In the genomic region with DNA sequence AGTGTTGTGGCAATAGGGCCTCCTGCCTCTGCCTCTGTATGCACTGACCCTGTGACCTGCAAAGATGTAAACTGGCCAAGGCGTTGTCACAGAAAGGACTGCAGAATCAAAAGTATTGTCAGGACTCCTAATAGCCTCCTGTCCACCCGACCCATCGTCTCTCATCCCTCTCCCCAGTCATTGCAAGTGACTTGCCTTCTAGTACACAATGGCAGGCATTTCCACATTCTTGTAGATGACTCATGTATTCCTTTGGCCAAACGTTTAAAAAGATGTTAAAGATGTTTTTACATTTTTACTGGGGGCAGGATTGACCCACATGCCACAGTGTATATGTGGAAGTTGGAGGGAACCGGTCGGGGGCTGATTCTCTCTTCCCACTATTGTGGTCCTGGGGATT, we compare ENCODE assay signal across 15 mouse cellular contexts. TPM values are rescaled to one million over a fixed set of nuclear protein-coding genes. Genes with fewer than 3 reads are reported as not detected.
DNase-seq lines count a peak whose midpoint lies in the region; ATAC-seq lines count a peak whose summit lies in the region.
"Had no signal": no experiment of that assay in that cellular context is flagged by ENCODE, and none has a peak within 500 bp of the region (broad histone marks: within the 10 kb centered on the region; RNA-seq: fewer than 3 reads in every experiment).

No protein-coding gene starts in this region.

- WGBS in heart, embryonic 15.5 days = 67% methylated on average over 6 of the region's 6 CpGs
- 82% methylated on average over 6 of the region's 6 CpGs for WGBS in midbrain, embryonic 11.5 days
- WGBS in midbrain, embryonic 13.5 days = 81% methylated on average over 6 of the region's 6 CpGs
- 79% methylated on average over 6 of the region's 6 CpGs for WGBS in liver, embryonic 13.5 days (ENCODE audit: insufficient replicate concordance)

- no peak for DNase-seq in heart, postnatal 36 days
- peak; percentile 28 for DNase-seq in midbrain, embryonic 11.5 days (ENCODE audit: low spot score, missing footprints)
- DNase-seq in Muller cell, postnatal 12 days (ENCODE audit: inconsistent ontology term) = peak; percentile 85
- no peak for DNase-seq in liver, embryonic 13.5 days
- DNase-seq in ovary, postnatal 14 days (ENCODE audit: low spot score) = no peak
- DNase-seq: adrenal gland, postnatal 25 days; gastrocnemius, postnatal 10 days; kidney, adult 18-20 months had no signal

- intact Hi-C loops in heart, postnatal 36 days (cut with DNase I) = no loop called here

- 0 out of 2 replicates have a peak overlapping the region, but pooled peaks have one; percentile 20 for H3K4me2 ChIP-seq in heart, embryonic 15.5 days
- H3K4me2 ChIP-seq in midbrain, embryonic 11.5 days = 0 out of 2 replicates have a peak overlapping the region, but pooled peaks have one; percentile 13
- no peak overlapping the region for H3K4me2 ChIP-seq in midbrain, embryonic 13.5 days (replicated peaks)
- peak overlapping the region; percentile 88 for H3K4me2 ChIP-seq in liver, embryonic 13.5 days

- no peak overlapping the region for H3K4me3 ChIP-seq in heart, embryonic 15.5 days
- no peak overlapping the region for H3K4me3 ChIP-seq in midbrain, embryonic 11.5 days (ENCODE audit: low read depth, low read length)
- H3K4me3 ChIP-seq in midbrain, embryonic 13.5 days (replicated peaks) = no peak overlapping the region
- peak overlapping the region; percentile 97; the same call in 1 of the 2 replicates for H3K4me3 ChIP-seq in liver, embryonic 13.5 days (replicated peaks)
- H3K4me3 ChIP-seq: hindbrain, embryonic 12.5 days had no signal

- H3K36me3 ChIP-seq in heart, embryonic 15.5 days = peaks cover 31% of the 10 kb centered on the region
- peaks cover 25% of the 10 kb centered on the region for H3K36me3 ChIP-seq in midbrain, embryonic 11.5 days (ENCODE audit: control insufficient read depth, insufficient read depth, low read length)
- H3K36me3 ChIP-seq in midbrain, embryonic 13.5 days = peaks cover 31% of the 10 kb centered on the region
- H3K36me3 ChIP-seq in liver, embryonic 13.5 days = peaks cover 59% of the 10 kb centered on the region

- ATAC-seq in heart, embryonic 15.5 days (replicated peaks; ENCODE audit: insufficient number of reproducible peaks, insufficient read depth, low FRiP score, low read depth) = no peak
- ATAC-seq in midbrain, embryonic 11.5 days (ENCODE audit: low FRiP score) = no peak
- no peak for ATAC-seq in midbrain, embryonic 13.5 days
- no peak for ATAC-seq in liver, embryonic 13.5 days (ENCODE audit: low read depth)
- ATAC-seq in CD4-positive, CD25-positive, alpha-beta regulatory T cell, adult 4 months = no peak

- H3K27ac ChIP-seq in heart, embryonic 15.5 days = no peak overlapping the region
- no peak overlapping the region for H3K27ac ChIP-seq in midbrain, embryonic 11.5 days (ENCODE audit: low read depth, low read length)
- no peak overlapping the region for H3K27ac ChIP-seq in midbrain, embryonic 13.5 days
- H3K27ac ChIP-seq in liver, embryonic 13.5 days = no peak overlapping the region
- H3K27ac ChIP-seq: heart, embryonic 10.5 days; hindbrain, embryonic 12.5 days had no signal

- H3K4me1 ChIP-seq in heart, embryonic 15.5 days (replicated peaks) = peaks cover 39% of the 10 kb centered on the region
- H3K4me1 ChIP-seq in midbrain, embryonic 11.5 days (ENCODE audit: control insufficient read depth, insufficient read depth, low read length) = peaks cover 10% of the 10 kb centered on the region
- H3K4me1 ChIP-seq in midbrain, embryonic 13.5 days (replicated peaks) = peaks cover 37% of the 10 kb centered on the region
- peaks cover 50% of the 10 kb centered on the region for H3K4me1 ChIP-seq in liver, embryonic 13.5 days (replicated peaks)

- H3K27me3 ChIP-seq in heart, embryonic 15.5 days = no peaks in the 10 kb centered on the region
- H3K27me3 ChIP-seq in midbrain, embryonic 11.5 days (ENCODE audit: control insufficient read depth, insufficient read depth, low read length) = no peaks in the 10 kb centered on the region
- no peaks in the 10 kb centered on the region for H3K27me3 ChIP-seq in midbrain, embryonic 13.5 days
- H3K27me3 ChIP-seq in liver, embryonic 13.5 days = no peaks in the 10 kb centered on the region
- H3K27me3 ChIP-seq: hindbrain, embryonic 12.5 days had no signal

- H3K9ac ChIP-seq in heart, embryonic 15.5 days = no peak overlapping the region
- no peak overlapping the region for H3K9ac ChIP-seq in midbrain, embryonic 11.5 days (ENCODE audit: low read length)
- H3K9ac ChIP-seq in midbrain, embryonic 13.5 days (replicated peaks) = no peak overlapping the region; the same call in 1 of the 2 replicates
- peak overlapping the region; percentile 51 for H3K9ac ChIP-seq in liver, embryonic 13.5 days
- H3K9ac ChIP-seq: hindbrain, embryonic 12.5 days had no signal

- no peaks in the 10 kb centered on the region for H3K9me3 ChIP-seq in heart, embryonic 15.5 days (replicated peaks)
- no peaks in the 10 kb centered on the region for H3K9me3 ChIP-seq in midbrain, embryonic 11.5 days (ENCODE audit: control insufficient read depth, low read length)
- H3K9me3 ChIP-seq in midbrain, embryonic 13.5 days = no peaks in the 10 kb centered on the region
- H3K9me3 ChIP-seq in liver, embryonic 13.5 days (replicated peaks) = no peaks in the 10 kb centered on the region
- H3K9me3 ChIP-seq: heart, embryonic 10.5 days; hindbrain, embryonic 12.5 days had no signal

RNA-seq across cellular contexts. Expression of a gene that starts 2.0 kb away (rescaled TPM):
- polyA plus RNA-seq in heart, embryonic 15.5 days (2015; fragmentation: Nextera tagmentation; extraction: Ambion mirVana) = 18.1 and 28.4 TPM in 2 replicates
- 1 to 10 TPM; 1.7 to 1.9 TPM for total RNA-seq in heart, postnatal 36 days (2021)
- polyA plus RNA-seq in midbrain, embryonic 11.5 days (2014; fragmentation: Nextera tagmentation; extraction: Ambion mirVana) = 49.8 and 55.3 TPM in 2 replicates
- polyA plus RNA-seq in midbrain, embryonic 13.5 days (2015; fragmentation: Nextera tagmentation; extraction: Ambion mirVana) = 17.8 and 19.7 TPM in 2 replicates
- polyA plus RNA-seq in liver, embryonic 13.5 days (2015; fragmentation: Nextera tagmentation; extraction: Ambion mirVana) = 12.2 and 14.7 TPM in 2 replicates
- polyA plus RNA-seq in CD4-positive, CD25-positive, alpha-beta regulatory T cell, adult 4 months (2017; shearing (Covaris generic)) = 1 to 10 TPM; 1.5 to 1.9 TPM

RNA-seq across cellular contexts. Expression of a gene that starts 2.0 kb away (rescaled TPM):
- polyA plus RNA-seq in heart, embryonic 15.5 days (2015; fragmentation: Nextera tagmentation; extraction: Ambion mirVana) = 69.7 and 80.4 TPM in 2 replicates
- 10 to 100 TPM; 10.6 to 10.7 TPM for total RNA-seq in heart, postnatal 36 days (2021)
- polyA plus RNA-seq in midbrain, embryonic 11.5 days (2014; fragmentation: Nextera tagmentation; extraction: Ambion mirVana) = 176 and 178 TPM in 2 replicates
- 132 and 136 TPM in 2 replicates for polyA plus RNA-seq in midbrain, embryonic 13.5 days (2015; fragmentation: Nextera tagmentation; extraction: Ambion mirVana)
- polyA plus RNA-seq in liver, embryonic 13.5 days (2015; fragmentation: Nextera tagmentation; extraction: Ambion mirVana) = 64.3 and 70.5 TPM in 2 replicates
- polyA plus RNA-seq in CD4-positive, CD25-positive, alpha-beta regulatory T cell, adult 4 months (2017; shearing (Covaris generic)) = 100 to 1,000 TPM in 1 of 2 experiments, 10 to 100 TPM in 1; 81.8 to 115 TPM

RNA-seq across cellular contexts. Expression of a gene that starts 9.1 kb away (rescaled TPM):
- polyA plus RNA-seq in heart, embryonic 15.5 days (2015; fragmentation: Nextera tagmentation; extraction: Ambion mirVana) = 9.0 and 13.3 TPM in 2 replicates
- total RNA-seq in heart, postnatal 36 days (2021) = 1 to 10 TPM; 6.4 to 7.6 TPM
- 14.5 and 15.5 TPM in 2 replicates for polyA plus RNA-seq in midbrain, embryonic 11.5 days (2014; fragmentation: Nextera tagmentation; extraction: Ambion mirVana)
- polyA plus RNA-seq in midbrain, embryonic 13.5 days (2015; fragmentation: Nextera tagmentation; extraction: Ambion mirVana) = 17.8 and 19.6 TPM in 2 replicates
- 2.5 TPM in 2 replicates for polyA plus RNA-seq in liver, embryonic 13.5 days (2015; fragmentation: Nextera tagmentation; extraction: Ambion mirVana)
- polyA plus RNA-seq in CD4-positive, CD25-positive, alpha-beta regulatory T cell, adult 4 months (2017; shearing (Covaris generic)) = 1 to 10 TPM; 2.0 to 2.4 TPM

RNA-seq across cellular contexts. Expression of a gene that starts 10.5 kb away (rescaled TPM):
- 0.18 and 0.39 TPM in 2 replicates for polyA plus RNA-seq in heart, embryonic 15.5 days (2015; fragmentation: Nextera tagmentation; extraction: Ambion mirVana)
- not detected for total RNA-seq in heart, postnatal 36 days (2021)
- 0.25 and 0.44 TPM in 2 replicates for polyA plus RNA-seq in midbrain, embryonic 11.5 days (2014; fragmentation: Nextera tagmentation; extraction: Ambion mirVana)
- 0.44 and 0.63 TPM in 2 replicates for polyA plus RNA-seq in midbrain, embryonic 13.5 days (2015; fragmentation: Nextera tagmentation; extraction: Ambion mirVana)
- not detected in 2 replicates for polyA plus RNA-seq in liver, embryonic 13.5 days (2015; fragmentation: Nextera tagmentation; extraction: Ambion mirVana)
- polyA plus RNA-seq in CD4-positive, CD25-positive, alpha-beta regulatory T cell, adult 4 months (2017; shearing (Covaris generic)) = not detected
- total RNA-seq: adrenal gland, postnatal 25 days had no signal

RNA-seq across cellular contexts. Expression of a gene that starts 10.6 kb away (rescaled TPM):
- not detected in 2 replicates for polyA plus RNA-seq in heart, embryonic 15.5 days (2015; fragmentation: Nextera tagmentation; extraction: Ambion mirVana)
- not detected for total RNA-seq in heart, postnatal 36 days (2021)
- polyA plus RNA-seq in midbrain, embryonic 11.5 days (2014; fragmentation: Nextera tagmentation; extraction: Ambion mirVana) = not detected in 2 replicates
- polyA plus RNA-seq in midbrain, embryonic 13.5 days (2015; fragmentation: Nextera tagmentation; extraction: Ambion mirVana) = not detected in 2 replicates
- not detected in 2 replicates for polyA plus RNA-seq in liver, embryonic 13.5 days (2015; fragmentation: Nextera tagmentation; extraction: Ambion mirVana)
- not detected for polyA plus RNA-seq in CD4-positive, CD25-positive, alpha-beta regulatory T cell, adult 4 months (2017; shearing (Covaris generic))
- total RNA-seq: adrenal gland, postnatal 25 days; gastrocnemius, postnatal 10 days; layer of hippocampus, adult 18-20 months had no signal
- polyA plus RNA-seq: heart, embryonic 10.5 days; hindbrain, embryonic 12.5 days; lung, embryonic 16.5 days had no signal

Comparison
In these comparisons a context has a peak if more than half of its experiments do, and no peak if none do; other contexts are left out.
1. DNase-seq: peak in midbrain, embryonic 11.5 days (single experiment) and Muller cell, postnatal 12 days (single experiment); none in heart, postnatal 36 days (0 of 2), liver, embryonic 13.5 days (single experiment) and ovary, postnatal 14 days (single experiment).